Mouse (Mus musculus) ES-E14 (cell line): ENCODE results near the gene Acot9. TPM values are rescaled to one million over a fixed set of nuclear protein-coding genes. Genes with fewer than 3 reads are reported as not detected.
A peak's percentile ranks its signal among the peaks of the same experiment; 100 is the strongest.

Source experiments
- DNase-seq: peaks from one replicate; pipeline ENCODE4 v3.0.0-alpha.2; 2013; ENCODE audit warnings: low read depth, low spot score
- H3K27ac ChIP-seq: 2 replicates; pipeline ENCODE4 v1.5.1; 2012; ENCODE audit warnings: low read depth, mild to moderate bottlenecking, low read length, moderate library complexity, mixed read lengths; ENCODE audit not compliant: poor library complexity, insufficient read depth, severe bottlenecking
- H3K36me3 ChIP-seq: 2 replicates; pipeline ENCODE4 v1.6.1; 2012; ENCODE audit warnings: mild to moderate bottlenecking, low read length, moderate library complexity, mixed read lengths; ENCODE audit not compliant: control insufficient read depth, poor library complexity, insufficient read depth, severe bottlenecking
- H3K4me1 ChIP-seq, 2 experiments: fragments of 150-350 bp in 1 of 2; sonication (generic) in 1 of 2; 2 replicates each; pipeline ENCODE4 v1.6.1; 2012; ENCODE audit warnings: low read length in 2 of 2, mild to moderate bottlenecking in 1 of 2, mixed read lengths in 1 of 2; ENCODE audit not compliant: control insufficient read depth in 2 of 2, insufficient read depth in 2 of 2, poor library complexity in 1 of 2
- H3K4me3 ChIP-seq, 2 experiments: fragments of 150-350 bp in 1 of 2; sonication (generic) in 1 of 2; 2 replicates each; pipeline ENCODE4 v1.5.1; 2012; ENCODE audit warnings: low read length in 2 of 2, low read depth in 1 of 2, mild to moderate bottlenecking in 1 of 2, mixed read lengths in 1 of 2; ENCODE audit not compliant: insufficient read depth in 1 of 2, poor library complexity in 1 of 2, severe bottlenecking in 1 of 2
- H3K9ac ChIP-seq: 2 replicates; pipeline ENCODE4 v1.6.1; 2012; ENCODE audit warnings: low read depth, mild to moderate bottlenecking, low read length, mixed read lengths; ENCODE audit not compliant: poor library complexity, insufficient read depth, severe bottlenecking
- H3K9me3 ChIP-seq: fragments of 150-350 bp; sonication (generic); 2 replicates; pipeline ENCODE4 v1.6.1; 2012; ENCODE audit warnings: low read depth, mild to moderate bottlenecking, low read length; ENCODE audit not compliant: control insufficient read depth, insufficient read depth
- CHD2 ChIP-seq: IDR thresholded peaks from 2 replicates; pipeline ENCODE4 v1.6.1; 2014; ENCODE audit warnings: mild to moderate bottlenecking, low read depth, low read length, inconsistent platforms
- HCFC1 ChIP-seq: IDR thresholded peaks from 2 replicates; pipeline ENCODE4 v1.6.1; 2012; ENCODE audit warnings: low read length, inconsistent platforms, borderline replicate concordance; ENCODE audit not compliant: insufficient read depth
- MAFK ChIP-seq: IDR thresholded peaks from 2 replicates; pipeline ENCODE4 v1.6.1; 2014; ENCODE audit warnings: mild to moderate bottlenecking, low read depth, low read length, inconsistent platforms; ENCODE audit not compliant: insufficient read depth
- ZC3H11A ChIP-seq: IDR thresholded peaks from 2 replicates; pipeline ENCODE4 v1.6.1; 2012; ENCODE audit warnings: low read depth, mild to moderate bottlenecking, inconsistent platforms, low read length, borderline replicate concordance
- ZNF384 ChIP-seq: IDR thresholded peaks from 2 replicates; pipeline ENCODE4 v1.6.1; 2012; ENCODE audit warnings: low read depth, low read length, inconsistent platforms
- in situ Hi-C, 2 experiments: fragments of 600-800 bp; cut with MboI; formaldehyde crosslinking; loops; one replicate each; pipeline ENCODE4 v1.15.1; 2025; ENCODE audit warnings: low sequenced_read_pairs in 2 of 2, inconsistent platforms in 1 of 2; ENCODE audit not compliant: unreplicated experiment in 2 of 2
- total RNA-seq: library from RNA; depleted of rRNA; stranded (reverse); fragments of 300-350 nt; gene quantifications from 2 replicates; pipeline ENCODE4 v1.2.3, GENCODE M21; 2012

Acot9 gene
- total RNA-seq, 1 experiment, result 60.4 TPM

DNA sequence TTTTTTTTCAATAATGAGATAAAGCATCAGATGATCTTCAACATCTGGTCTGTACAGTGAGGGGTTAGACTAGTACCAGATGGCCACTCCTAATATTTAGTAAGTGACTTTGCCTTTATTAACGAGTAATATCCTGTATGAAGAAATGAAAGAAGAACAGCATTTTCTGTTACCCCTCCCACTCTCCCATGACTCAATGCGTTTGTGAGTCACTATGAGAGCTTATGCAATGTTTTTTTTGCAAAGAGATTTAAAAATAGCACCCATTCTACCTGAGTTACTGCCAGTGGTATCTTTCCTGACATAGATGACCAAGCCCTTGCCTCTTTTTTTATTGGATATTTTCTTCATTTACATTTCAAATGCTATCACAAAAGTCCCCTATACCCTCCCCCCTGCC is 44.0 kb upstream of the Acot9 start:
- Histone ChIP-seq H3K27ac (no peak overlapping the region), H3K36me3 (peaks cover 2% of the 10 kb centered on the region; the same call in 1 of the 2 replicates), H3K9me3 (no peaks in the 10 kb centered on the region), H3K9ac (no peak overlapping the region), H3K4me3 (no peak overlapping the region), H3K4me1 (no peaks in the 10 kb centered on the region)
- no peak for DNase-seq
- in situ Hi-C loops, result no loop called here
- TF ChIP-seq ZC3H11A (no peak), HCFC1 (no peak), CHD2 (no peak), MAFK (no peak), ZNF384 (no peak)

DNA sequence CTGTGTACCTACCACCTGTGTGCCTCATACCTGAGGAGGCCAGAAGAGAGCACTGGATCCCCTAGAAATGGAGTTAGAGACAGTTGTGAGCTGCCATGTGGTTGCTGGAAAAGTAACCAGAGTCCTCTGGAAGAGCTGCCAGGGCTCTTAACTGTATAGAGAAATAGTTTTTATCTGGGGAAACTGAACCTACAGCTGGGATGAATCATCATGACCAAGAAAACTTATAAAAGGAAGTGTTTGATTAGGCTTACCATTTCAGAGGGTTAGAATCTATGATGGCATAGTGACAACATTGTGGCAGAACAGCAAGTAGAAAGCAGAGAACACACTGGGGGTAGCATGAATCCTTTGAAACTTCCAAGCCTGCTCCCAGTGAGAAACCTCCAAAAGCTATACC is 5.4 kb upstream of the Acot9 start:
- no peaks in the 10 kb centered on the region for H3K4me1 ChIP-seq
- TF ChIP-seq ZC3H11A (no peak), CHD2 (no peak), ZNF384 (no peak), HCFC1 (no peak), MAFK (no peak)
- no peak overlapping the region for H3K27ac ChIP-seq
- in situ Hi-C loops, result no loop called here
- DNase-seq, result no peak
- H3K4me3 ChIP-seq, result no peak overlapping the region
- no peaks in the 10 kb centered on the region for H3K9me3 ChIP-seq
- no peak overlapping the region for H3K9ac ChIP-seq
- no peaks in the 10 kb centered on the region for H3K36me3 ChIP-seq

GRCm38 (mm10) chrX:155262915-155263252 is 641 bp downstream of the Acot9 start:
- H3K4me1 ChIP-seq, result no peaks in the 10 kb centered on the region; a peak in 1 of 4 replicates
- no peaks in the 10 kb centered on the region for H3K36me3 ChIP-seq
- in situ Hi-C loops, result no loop called here
- TF ChIP-seq CHD2 (no peak), ZNF384 (peak; percentile 82)
- no peak overlapping the region; the same call in 1 of the 2 replicates for H3K27ac ChIP-seq
- H3K9me3 ChIP-seq, result no peaks in the 10 kb centered on the region
- peak overlapping the region; percentile 99 to 100 for H3K4me3 ChIP-seq
- H3K9ac ChIP-seq, result peak overlapping the region; percentile 99
- DNase-seq, result no peak

DNA sequence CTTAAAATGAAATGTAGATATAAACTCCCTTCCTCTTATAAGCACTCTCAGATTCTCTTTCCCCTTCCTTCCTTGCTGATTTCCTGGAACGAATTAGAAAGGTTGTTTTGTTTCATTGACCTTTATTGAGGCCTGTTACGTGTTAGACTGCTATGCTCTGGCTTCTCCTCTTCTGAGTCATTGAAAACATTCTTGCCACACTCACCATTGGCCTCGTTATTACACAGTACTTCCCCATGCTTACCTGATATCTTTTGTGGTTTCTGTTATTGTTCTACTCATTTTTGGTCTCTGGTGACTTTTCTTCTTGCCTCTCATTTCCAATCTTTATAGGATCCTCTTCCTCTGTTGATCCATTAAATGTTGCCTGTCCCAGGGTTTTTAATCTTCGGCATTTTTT is 16.2 kb downstream of the Acot9 start:
- Histone ChIP-seq H3K9ac (no peak overlapping the region), H3K36me3 (peaks cover 3% of the 10 kb centered on the region), H3K4me3 (no peak overlapping the region), H3K27ac (no peak overlapping the region), H3K4me1 (no peaks in the 10 kb centered on the region), H3K9me3 (no peaks in the 10 kb centered on the region)
- TF ChIP-seq MAFK (no peak), ZC3H11A (no peak), ZNF384 (no peak), CHD2 (no peak), HCFC1 (no peak)
- in situ Hi-C loops, result no loop called here
- no peak for DNase-seq

- no peaks in the 10 kb centered on the region for H3K36me3 ChIP-seq
- no peak overlapping the region for H3K4me3 ChIP-seq
- TF ChIP-seq ZNF384 (no peak), HCFC1 (no peak), ZC3H11A (no peak), CHD2 (no peak), MAFK (no peak)
- no peak for DNase-seq
- in situ Hi-C loops, result no loop called here
- no peak overlapping the region for H3K9ac ChIP-seq
- no peaks in the 10 kb centered on the region for H3K4me1 ChIP-seq
- no peaks in the 10 kb centered on the region for H3K9me3 ChIP-seq
- no peak overlapping the region for H3K27ac ChIP-seq
Observed at GRCm38 (mm10) chrX:155280427-155281044, 18.3 kb downstream of the Acot9 start.
